Mouse (Mus musculus): Measurements from ENCODE around the gene Mtfr2. TPM values are rescaled to one million over a fixed set of nuclear protein-coding genes. Genes with fewer than 3 reads are reported as not detected.

The Mtfr2 gene
- polyA plus RNA-seq, 2 experiments, result 1.5 to 7.8 TPM

DNA sequence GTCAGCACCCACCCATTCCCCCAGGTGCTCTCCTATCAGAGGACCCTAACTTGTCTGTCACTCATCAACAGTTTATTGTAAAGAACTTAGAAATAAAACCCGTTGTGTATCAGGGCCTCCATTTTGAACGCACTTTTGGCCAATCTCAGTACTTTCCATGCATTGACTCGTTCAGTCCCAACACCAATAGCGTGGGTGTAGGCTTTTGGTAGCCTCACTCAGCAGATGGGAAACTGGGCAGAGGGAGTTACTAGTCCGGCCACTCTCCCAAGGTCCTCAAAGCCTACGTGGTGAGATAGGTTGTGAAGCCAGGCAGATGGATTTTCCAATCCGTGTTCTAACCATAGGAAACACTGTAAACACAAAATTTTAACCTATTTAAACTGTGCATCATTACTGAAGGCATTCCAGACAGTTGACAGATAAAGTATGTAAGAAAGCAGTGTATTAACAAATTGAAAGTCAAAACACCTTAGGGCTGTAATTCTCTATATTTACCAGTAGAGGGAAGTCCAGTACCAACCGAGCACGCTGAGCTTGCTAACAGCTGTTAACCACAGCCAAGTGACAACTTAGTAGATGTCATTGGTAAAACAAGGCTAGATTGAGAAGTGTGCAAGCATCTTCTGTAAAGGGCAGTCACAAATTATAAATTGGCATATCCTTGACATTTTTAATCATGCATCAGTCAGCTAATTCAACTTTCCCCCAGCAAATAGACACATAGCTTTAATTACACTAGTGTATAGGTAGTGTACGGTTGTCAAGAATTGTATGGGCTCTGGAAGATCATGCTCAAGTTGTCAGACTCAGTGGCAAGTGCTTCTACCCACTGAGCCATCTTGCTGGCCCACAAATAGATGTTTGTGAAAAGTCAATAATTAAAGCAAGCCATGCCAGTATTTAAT is 14.2 kb downstream of the Mtfr2 start:
- WGBS, result 64% methylated on average over 10 of the region's 10 CpGs
- Histone ChIP-seq H3K9me3 (ENCODE audit: control insufficient read depth, low read length) (no peaks in the 10 kb centered on the region), H3K36me3 (ENCODE audit: control insufficient read depth, insufficient read depth, low read length) (peaks cover 5% of the 10 kb centered on the region; the same call in 1 of the 2 replicates), H3K4me1 (ENCODE audit: control insufficient read depth, insufficient read depth, low read length) (no peaks in the 10 kb centered on the region), H3K4me2 (replicated peaks; ENCODE audit: low read depth, low read length, severe bottlenecking) (no peak overlapping the region), H3K27ac (replicated peaks; ENCODE audit: low read depth, low read length) (no peak overlapping the region), H3K9ac (ENCODE audit: low read depth, low read length, severe bottlenecking) (no peak overlapping the region), H3K27me3 (ENCODE audit: control insufficient read depth, insufficient read depth, low read length) (no peaks in the 10 kb centered on the region), H3K4me3 (replicated peaks; ENCODE audit: low read length) (no peak overlapping the region)
- no peak for ATAC-seq (ENCODE audit: low FRiP score, low read depth)
- no peak for TF ChIP-seq POLR2A (IDR thresholded peaks at IDR 0.05; ENCODE audit: borderline replicate concordance, extremely low read depth, insufficient read depth, insufficient read length)
- peak; percentile 64 for DNase-seq (ENCODE audit: low spot score)

DNA sequence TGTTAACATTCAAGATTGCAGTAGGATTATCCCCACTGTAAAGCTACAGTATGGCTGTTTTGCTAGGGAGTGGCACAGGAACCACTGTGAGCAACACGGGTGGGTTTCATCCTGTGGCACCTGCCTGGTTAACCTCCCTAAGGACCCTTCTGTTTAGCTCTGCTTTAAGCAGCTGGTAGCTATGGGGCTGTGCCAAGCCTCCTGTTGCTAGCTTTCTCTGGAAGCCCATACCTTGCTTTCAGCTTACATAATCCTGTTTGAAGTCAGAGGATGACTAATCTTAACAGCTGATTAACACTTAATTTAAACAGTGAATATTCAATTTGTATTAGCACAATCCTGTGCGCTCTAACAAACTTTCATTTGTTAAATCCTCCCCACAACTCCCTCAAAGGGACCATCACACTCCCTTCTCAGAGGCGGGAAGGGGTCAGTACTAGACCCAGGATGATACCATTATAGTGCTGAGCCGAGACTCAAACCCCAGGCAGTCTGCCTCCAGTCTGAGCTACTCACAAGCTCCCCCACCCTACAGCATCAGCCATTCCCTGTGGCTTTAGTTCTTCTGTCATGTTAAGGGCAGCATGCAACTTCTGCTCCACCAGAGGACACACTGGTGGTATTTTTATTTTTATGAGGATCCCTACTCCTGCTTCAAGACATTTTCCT is 15.0 kb downstream of the Mtfr2 start:
- TF ChIP-seq POLR2A (IDR thresholded peaks at IDR 0.05; ENCODE audit: borderline replicate concordance, extremely low read depth, insufficient read depth, insufficient read length), result no peak
- WGBS, result 72% methylated on average over 4 of the region's 4 CpGs
- no peaks in the 10 kb centered on the region for H3K9me3 ChIP-seq (ENCODE audit: control insufficient read depth, low read length)

DNA sequence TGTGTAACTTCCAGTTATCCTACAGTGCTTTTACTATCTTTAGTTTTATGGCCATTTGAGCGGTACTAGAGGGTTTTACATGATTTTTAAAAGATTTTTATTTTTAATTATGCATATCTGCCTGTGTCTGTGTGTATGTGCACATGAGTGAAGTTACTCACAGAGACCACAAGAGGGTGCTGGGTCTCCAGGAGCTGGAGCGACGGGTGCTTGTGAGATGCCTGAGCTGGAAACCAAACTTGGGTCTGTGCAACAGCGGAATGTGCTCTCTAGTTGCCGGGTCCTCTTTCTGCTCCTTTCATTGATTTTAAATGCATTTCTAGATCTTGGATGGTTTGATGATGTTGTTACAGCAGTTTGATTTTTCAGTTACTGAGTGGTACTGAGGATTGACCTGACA is 24.5 kb downstream of the Mtfr2 start:
- H3K4me3 ChIP-seq (replicated peaks; ENCODE audit: low read length), result no peak overlapping the region
- TF ChIP-seq POLR2A (IDR thresholded peaks at IDR 0.05; ENCODE audit: borderline replicate concordance, extremely low read depth, insufficient read depth, insufficient read length), result no peak
- 89% methylated on average over 5 of the region's 5 CpGs for WGBS
- no peak overlapping the region for H3K27ac ChIP-seq (replicated peaks; ENCODE audit: low read depth, low read length)
- H3K27me3 ChIP-seq (ENCODE audit: control insufficient read depth, insufficient read depth, low read length), result no peaks in the 10 kb centered on the region
- no peaks in the 10 kb centered on the region for H3K4me1 ChIP-seq (ENCODE audit: control insufficient read depth, insufficient read depth, low read length)
- ATAC-seq (ENCODE audit: low FRiP score, low read depth) (no peak), DNase-seq (ENCODE audit: low spot score) (no peak)
- no peaks in the 10 kb centered on the region for H3K36me3 ChIP-seq (ENCODE audit: control insufficient read depth, insufficient read depth, low read length)
- no peaks in the 10 kb centered on the region for H3K9me3 ChIP-seq (ENCODE audit: control insufficient read depth, low read length)
- H3K4me2 ChIP-seq (replicated peaks; ENCODE audit: low read depth, low read length, severe bottlenecking), result no peak overlapping the region
- no peak overlapping the region for H3K9ac ChIP-seq (ENCODE audit: low read depth, low read length, severe bottlenecking)

More for the DNA sequence above, 15.0 kb downstream of the Mtfr2 start:
- Histone ChIP-seq H3K9ac (ENCODE audit: low read depth, low read length, severe bottlenecking) (no peak overlapping the region), H3K4me1 (ENCODE audit: control insufficient read depth, insufficient read depth, low read length) (no peaks in the 10 kb centered on the region), H3K36me3 (ENCODE audit: control insufficient read depth, insufficient read depth, low read length) (0 out of 2 replicates have a peak, but pooled peaks cover 5% of the 10 kb centered on the region), H3K4me2 (replicated peaks; ENCODE audit: low read depth, low read length, severe bottlenecking) (no peak overlapping the region), H3K4me3 (replicated peaks; ENCODE audit: low read length) (no peak overlapping the region), H3K27me3 (ENCODE audit: control insufficient read depth, insufficient read depth, low read length) (no peaks in the 10 kb centered on the region), H3K27ac (replicated peaks; ENCODE audit: low read depth, low read length) (no peak overlapping the region)
- DNase-seq (ENCODE audit: low spot score), result no peak
- ATAC-seq (ENCODE audit: low FRiP score, low read depth), result no peak

GRCm38 (mm10) chr10:20377621-20378020 is 30.1 kb downstream of the Mtfr2 start:
- no peaks in the 10 kb centered on the region for H3K9me3 ChIP-seq (ENCODE audit: control insufficient read depth, low read length)
- H3K27ac ChIP-seq (replicated peaks; ENCODE audit: low read depth, low read length), result no peak overlapping the region
- no peak for DNase-seq (ENCODE audit: low spot score)
- TF ChIP-seq POLR2A (IDR thresholded peaks at IDR 0.05; ENCODE audit: borderline replicate concordance, extremely low read depth, insufficient read depth, insufficient read length), result no peak
- no peaks in the 10 kb centered on the region for H3K36me3 ChIP-seq (ENCODE audit: control insufficient read depth, insufficient read depth, low read length)
- no peak overlapping the region for H3K4me3 ChIP-seq (replicated peaks; ENCODE audit: low read length)
- no peak for ATAC-seq (ENCODE audit: low FRiP score, low read depth)
- no peak overlapping the region for H3K4me2 ChIP-seq (replicated peaks; ENCODE audit: low read depth, low read length, severe bottlenecking)
- H3K9ac ChIP-seq (ENCODE audit: low read depth, low read length, severe bottlenecking), result no peak overlapping the region
- WGBS, result 79% methylated on average over 9 of the region's 9 CpGs
- H3K27me3 ChIP-seq (ENCODE audit: control insufficient read depth, insufficient read depth, low read length), result no peaks in the 10 kb centered on the region
- no peaks in the 10 kb centered on the region for H3K4me1 ChIP-seq (ENCODE audit: control insufficient read depth, insufficient read depth, low read length)

GRCm38 (mm10) chr10:20379071-20379735 is 31.6 kb downstream of the Mtfr2 start:
- H3K27me3 ChIP-seq (ENCODE audit: control insufficient read depth, insufficient read depth, low read length), result no peaks in the 10 kb centered on the region
- H3K9ac ChIP-seq (ENCODE audit: low read depth, low read length, severe bottlenecking), result no peak overlapping the region
- ATAC-seq (ENCODE audit: low FRiP score, low read depth) (no peak), DNase-seq (ENCODE audit: low spot score) (peak; percentile 54)
- no peaks in the 10 kb centered on the region for H3K36me3 ChIP-seq (ENCODE audit: control insufficient read depth, insufficient read depth, low read length)
- no peaks in the 10 kb centered on the region; the same call in 1 of the 2 replicates for H3K4me1 ChIP-seq (ENCODE audit: control insufficient read depth, insufficient read depth, low read length)
- no peak overlapping the region for H3K4me2 ChIP-seq (replicated peaks; ENCODE audit: low read depth, low read length, severe bottlenecking)
- no peak overlapping the region for H3K4me3 ChIP-seq (replicated peaks; ENCODE audit: low read length)
- 73% methylated on average over 9 of the region's 9 CpGs for WGBS
- no peak for TF ChIP-seq POLR2A (IDR thresholded peaks at IDR 0.05; ENCODE audit: borderline replicate concordance, extremely low read depth, insufficient read depth, insufficient read length)
- no peaks in the 10 kb centered on the region for H3K9me3 ChIP-seq (ENCODE audit: control insufficient read depth, low read length)
- H3K27ac ChIP-seq (replicated peaks; ENCODE audit: low read depth, low read length), result no peak overlapping the region
